Mouse (Mus musculus) heart, adult 2 months (tissue): ENCODE measurements around the gene Hacl1.

Source experiments
- CTCF ChIP-seq: fragments of 200-600 bp; IDR thresholded peaks from 2 replicates; pipeline ENCODE4 v1.8.1; 2022; ENCODE audit warnings: antibody characterized with exemption, mild to moderate bottlenecking, moderate library complexity
- EP300 ChIP-seq: fragments of 200-500 bp; IDR thresholded peaks from 2 replicates; pipeline ENCODE4 v1.6.1; 2011; ENCODE audit warnings: low read depth, low read length, control low read depth; ENCODE audit not compliant: insufficient read depth
- POLR2A ChIP-seq: fragments of 200-500 bp; IDR thresholded peaks from 2 replicates; pipeline ENCODE4 v1.6.1; 2011; ENCODE audit warnings: mild to moderate bottlenecking, low read depth, low read length, control low read depth; ENCODE audit not compliant: insufficient read depth

GRCm38 (mm10) chr14:31658126-31658680, 17.1 kb upstream of the Hacl1 start:
- TF ChIP-seq POLR2A (no peak), CTCF (no peak), EP300 (no peak)
